Mouse (Mus musculus) T-cell, adult 66 days (primary cell): ENCODE measurements around the gene Zscan20. TPM values are rescaled to one million over a fixed set of nuclear protein-coding genes. Genes with fewer than 3 reads are reported as not detected.

ENCODE experiments used
- total RNA-seq, 2 experiments: library from RNA; stranded (reverse); gene quantifications; 3 replicates in 1 of 2; 4 replicates in 1 of 2; pipeline ENCODE4 v1.2.4; 2023

The Zscan20 gene
- total RNA-seq = 10 to 100 TPM; 10.9 to 13.1 TPM

DNA sequence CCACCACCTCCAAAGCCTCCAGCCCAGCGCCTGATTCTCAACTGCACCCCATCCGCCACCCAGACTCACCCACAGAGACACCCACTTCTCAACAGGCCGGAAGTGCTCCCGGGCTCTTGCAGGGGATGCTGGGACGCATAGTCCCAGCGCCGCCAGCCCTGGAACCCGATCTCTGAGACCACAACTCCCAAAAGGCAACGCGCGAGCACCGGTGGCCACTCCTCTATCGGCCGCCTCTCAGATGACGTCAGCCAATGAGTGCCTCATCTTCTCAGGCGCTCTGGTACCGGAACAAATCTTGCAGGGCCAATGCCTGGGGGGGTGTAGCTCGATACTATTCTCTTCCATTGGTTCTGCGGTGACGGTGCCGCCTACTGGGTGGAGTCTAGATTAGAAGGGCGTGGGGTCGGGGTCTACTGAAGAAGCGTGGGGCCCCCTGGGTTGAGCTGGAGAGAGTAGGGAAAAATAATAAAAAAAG, at the start of gene Zscan20:
Zscan20 (minus strand) TSS at position 174 of the 478 bp plus-strand sequence.

DNA sequence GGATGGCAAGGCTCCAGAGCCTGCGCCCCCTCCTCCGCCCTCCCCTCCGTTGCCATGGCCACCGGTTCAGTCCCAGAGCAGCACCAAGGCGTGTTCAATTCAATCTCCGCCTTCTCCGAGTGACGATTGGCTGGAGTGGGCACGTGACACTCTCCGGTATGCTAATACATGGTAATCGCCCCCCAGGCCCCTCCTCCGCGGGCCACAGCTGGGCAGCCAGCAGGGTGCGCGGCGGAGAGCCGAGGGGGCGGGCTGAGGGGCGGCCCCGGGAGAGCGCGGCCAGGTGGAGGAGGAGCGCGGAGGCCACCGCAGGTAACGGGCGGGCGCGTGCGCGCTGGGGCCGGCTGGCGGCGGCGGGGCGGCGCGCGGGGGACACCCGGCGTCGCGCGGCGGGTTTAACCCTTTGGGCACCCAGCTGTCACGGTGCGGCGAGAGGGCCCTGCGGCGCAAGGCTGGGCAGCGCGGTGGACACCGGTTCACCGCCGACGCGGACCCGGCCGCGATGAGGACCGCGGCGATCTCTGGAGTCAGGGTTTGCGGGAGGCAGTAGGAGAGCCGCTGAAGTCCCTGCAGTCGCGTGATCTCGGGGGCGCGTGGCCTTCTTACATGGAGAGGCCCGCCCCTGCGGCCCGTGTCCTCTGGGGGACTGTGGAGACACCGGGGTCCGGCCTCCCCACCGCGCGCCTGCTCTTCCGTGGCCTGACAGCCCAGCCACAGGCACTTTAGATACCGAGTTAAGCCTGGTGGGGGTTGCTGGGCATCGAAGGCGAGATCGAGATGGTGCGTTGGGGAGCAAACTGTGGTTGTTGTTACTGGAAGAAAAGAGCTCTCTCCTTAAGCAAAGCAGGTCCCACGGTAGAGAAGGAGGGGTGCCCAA, 44.8 kb upstream of the Zscan20 start, which contains the start of gene Phc2:
Phc2 (plus strand) TSS at position 198 of the 877 bp plus-strand sequence.

GRCm38 (mm10) chr4:128618246-128618911, 8.5 kb upstream of the Zscan20 start, which contains the start of gene Tlr12:
Gene Tlr12, minus strand, starts transcription at chr4:128618619.

Other genes starting within 250 kb of the Zscan20 start
- 1 to 10 TPM; 6.3 to 9.2 TPM for gene Tlr12, start 8.5 kb upstream of the Zscan20 start, total RNA-seq
- gene Phc2, start 44.6 kb upstream of the Zscan20 start, total RNA-seq = 10 to 100 TPM; 74.1 to 75.5 TPM
- 1 to 10 TPM; 4.3 to 4.5 TPM for gene A3galt2, start 145.3 kb upstream of the Zscan20 start, total RNA-seq
- 10 to 100 TPM; 37.3 to 46.6 TPM for gene Zfp362, start 195.9 kb upstream of the Zscan20 start, total RNA-seq